Mouse (Mus musculus) myocyte (in vitro differentiated cells): Measurements from ENCODE around the gene Slc38a3.

ENCODE experiments used
- MAX ChIP-seq: IDR thresholded peaks from one replicate; pipeline ENCODE4 v1.6.1; 2011; ENCODE audit warnings: low read depth, mild to moderate bottlenecking, control low read depth
- MYOG ChIP-seq, 3 experiments: IDR thresholded peaks; one replicate each; pipeline ENCODE4 v1.6.1; 2011; ENCODE audit warnings: control low read depth in 2 of 3, low read depth in 2 of 3, mild to moderate bottlenecking in 2 of 3; ENCODE audit not compliant: insufficient read length in 2 of 3, control insufficient read depth in 1 of 3, insufficient read depth in 1 of 3
- POLR2A ChIP-seq: IDR thresholded peaks from one replicate; pipeline ENCODE4 v1.6.1; 2011; ENCODE audit warnings: low read depth, mild to moderate bottlenecking, control low read depth, moderate library complexity; ENCODE audit not compliant: insufficient read length
- POLR2AphosphoS2 ChIP-seq: IDR thresholded peaks from one replicate; pipeline ENCODE4 v1.6.1; 2011; ENCODE audit warnings: low read depth, control low read depth; ENCODE audit not compliant: insufficient read length
- USF1 ChIP-seq: IDR thresholded peaks from one replicate; pipeline ENCODE4 v1.6.1; 2011; ENCODE audit warnings: low read depth, mild to moderate bottlenecking, control low read depth, moderate library complexity

- TF ChIP-seq POLR2AphosphoS2 (peak; percentile 44), POLR2A (no peak), MYOG (IDR thresholded peaks at IDR 0.05; ENCODE audit: control insufficient read depth in 1 of 3, insufficient read depth in 1 of 3, insufficient read length in 2 of 3, low read depth in 2 of 3) (no peak), USF1 (no peak), MAX (no peak)
Measured at GRCm38 (mm10) chr9:107633661-107634405, 35.5 kb downstream of the Slc38a3 start.
